Mouse (Mus musculus) kidney, adult 2 months (tissue): Measurements from ENCODE around the gene Herc1.
"Not testable (repeated sequence)": the region's sequence is repeated elsewhere in the genome, so short reads cannot be mapped to it uniquely, and the experiment has no call there.

Source experiments
- CTCF ChIP-seq: fragments of 200-500 bp; conservative IDR thresholded peaks from 2 replicates; pipeline ENCODE4 v1.5.1; 2011; ENCODE audit warnings: low read depth, mild to moderate bottlenecking, control low read depth, low read length, moderate library complexity, mixed read lengths; ENCODE audit not compliant: insufficient read depth, insufficient read length
- POLR2A ChIP-seq: fragments of 200-500 bp; IDR thresholded peaks from one replicate; pipeline ENCODE4 v1.6.1; 2011; ENCODE audit warnings: low read depth, low read length, control low read depth

- not testable (repeated sequence) for TF ChIP-seq CTCF, POLR2A
Measured at GRCm38 (mm10) chr9:66390338-66390737, 40.1 kb downstream of the Herc1 start.
